Mouse (Mus musculus) kidney, postnatal 14 days (tissue): ENCODE measurements at regions not wholly inside any gene's neighbourhood (a gene's known extent, or its start where the extent isn't known, plus 50 kb on each side); places are given as distances from the start of the nearest gene placed in this dataset.
"Not testable (repeated sequence)": the region's sequence is repeated elsewhere in the genome, so short reads cannot be mapped to it uniquely, and the experiment has no call there.

Source experiments
- DNase-seq: peaks from one replicate; pipeline ENCODE4 v3.0.0; 2022; ENCODE audit warnings: mixed read lengths

DNA sequence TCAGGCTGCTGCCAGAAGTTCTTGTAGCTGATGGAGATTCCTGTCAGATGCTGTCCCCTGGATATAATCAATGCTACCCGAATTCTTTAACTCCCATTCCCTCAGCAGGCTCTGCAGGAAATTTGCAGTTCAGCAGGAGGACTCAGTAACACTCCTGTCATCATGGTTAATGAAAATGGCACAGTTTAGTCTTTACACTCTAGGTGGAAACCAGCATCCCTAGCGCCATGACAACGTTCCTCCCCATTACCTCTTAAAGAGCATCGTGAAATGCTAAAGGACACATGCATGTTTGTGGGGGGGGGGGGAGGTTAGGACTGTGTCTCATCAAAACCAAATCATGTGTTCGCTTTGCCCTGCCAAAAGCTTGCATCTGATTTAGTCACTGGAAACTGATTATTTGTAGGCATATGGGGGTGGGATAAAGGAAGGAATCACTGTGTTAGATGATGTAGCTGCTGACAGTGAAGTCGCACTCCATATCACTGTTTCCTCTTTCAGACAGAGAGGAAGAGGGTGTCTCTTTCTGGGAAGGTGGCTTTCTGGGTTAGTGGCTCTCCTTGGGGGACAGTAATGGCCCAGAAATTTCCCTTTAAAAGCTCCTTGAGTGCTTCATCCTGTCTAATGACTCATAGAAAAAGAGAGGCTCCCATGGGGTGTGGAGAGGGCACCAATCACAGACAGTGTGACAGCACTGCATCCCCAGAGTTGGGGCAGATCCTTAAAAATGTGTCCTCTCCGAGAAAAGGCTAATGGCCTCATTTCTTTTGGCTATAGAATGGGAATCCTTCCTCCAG, 351.5 kb downstream of the Plekhb2 start:
- DNase-seq, result no peak

DNA sequence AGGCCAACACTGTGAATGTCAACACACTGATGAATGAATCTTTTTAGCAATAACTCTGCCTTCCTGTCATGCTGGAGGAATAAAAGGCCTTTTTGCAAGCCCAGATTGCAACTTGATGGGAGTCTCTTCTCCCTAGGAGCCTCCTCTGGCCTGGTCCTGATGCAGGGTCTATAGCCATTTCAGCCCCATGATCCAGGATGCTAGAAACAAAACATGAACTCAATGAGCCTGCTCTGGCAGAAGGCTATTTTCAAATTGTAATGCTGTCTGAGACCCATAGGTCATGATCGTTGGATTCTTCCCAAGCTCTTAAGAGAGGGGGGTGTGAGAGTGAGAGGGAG, 352.1 kb downstream of the Plekhb2 start:
- DNase-seq, result no peak

DNA sequence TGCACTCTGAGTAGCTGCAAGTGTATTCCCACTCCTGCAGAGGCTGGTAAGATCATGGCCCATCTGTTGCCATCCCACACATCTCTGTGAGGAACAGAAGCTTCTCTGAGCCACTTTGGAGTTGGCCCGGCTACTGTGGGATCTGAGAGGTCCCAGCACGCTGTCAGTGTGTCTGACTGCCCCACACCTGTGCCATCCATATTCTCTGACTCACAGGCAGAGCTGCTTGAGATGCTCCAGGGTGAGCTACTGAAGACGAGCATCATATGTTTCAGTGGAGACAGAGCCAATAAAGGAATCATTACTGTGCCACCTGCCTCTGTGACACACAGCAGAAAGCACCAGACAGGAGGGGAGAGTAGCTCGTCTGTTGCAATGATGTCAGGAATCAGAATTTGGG, 352.8 kb downstream of the Plekhb2 start:
- DNase-seq, result no peak

DNA sequence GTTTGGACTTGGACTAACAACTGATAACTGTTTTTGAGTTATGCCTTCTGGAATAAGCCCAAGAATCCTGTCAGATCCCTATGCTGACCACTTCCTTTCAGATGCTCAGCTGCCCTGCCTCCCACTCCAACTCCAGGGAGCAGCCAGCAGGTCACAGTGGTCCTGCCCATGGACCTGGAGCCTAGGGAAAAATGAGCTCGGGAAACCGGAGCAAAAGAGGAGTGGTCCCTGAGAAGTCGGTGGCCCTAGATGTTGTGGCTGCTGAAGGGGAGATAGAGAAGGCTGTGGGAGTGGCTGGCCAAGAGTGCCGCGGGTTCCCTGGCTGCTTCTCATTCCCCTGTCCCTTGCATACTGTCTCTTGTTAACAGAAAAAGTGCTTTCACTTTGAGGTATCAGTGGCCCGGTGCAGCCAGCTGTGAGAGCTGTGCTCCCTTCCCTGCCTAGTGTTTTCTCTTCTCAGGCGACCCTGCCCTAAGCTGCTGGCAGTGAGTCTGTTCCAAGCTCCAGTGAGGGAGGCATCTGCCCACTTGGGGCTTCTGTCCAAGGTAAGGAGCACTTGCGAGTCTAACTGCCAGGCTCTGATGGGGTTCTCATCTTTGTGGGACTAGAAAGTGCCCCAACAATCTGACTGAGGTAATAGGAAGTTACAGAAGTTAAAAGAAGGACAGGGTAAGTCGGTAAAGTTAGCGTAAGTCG, 357.2 kb downstream of the Plekhb2 start:
- peak; percentile 8 for DNase-seq

DNA sequence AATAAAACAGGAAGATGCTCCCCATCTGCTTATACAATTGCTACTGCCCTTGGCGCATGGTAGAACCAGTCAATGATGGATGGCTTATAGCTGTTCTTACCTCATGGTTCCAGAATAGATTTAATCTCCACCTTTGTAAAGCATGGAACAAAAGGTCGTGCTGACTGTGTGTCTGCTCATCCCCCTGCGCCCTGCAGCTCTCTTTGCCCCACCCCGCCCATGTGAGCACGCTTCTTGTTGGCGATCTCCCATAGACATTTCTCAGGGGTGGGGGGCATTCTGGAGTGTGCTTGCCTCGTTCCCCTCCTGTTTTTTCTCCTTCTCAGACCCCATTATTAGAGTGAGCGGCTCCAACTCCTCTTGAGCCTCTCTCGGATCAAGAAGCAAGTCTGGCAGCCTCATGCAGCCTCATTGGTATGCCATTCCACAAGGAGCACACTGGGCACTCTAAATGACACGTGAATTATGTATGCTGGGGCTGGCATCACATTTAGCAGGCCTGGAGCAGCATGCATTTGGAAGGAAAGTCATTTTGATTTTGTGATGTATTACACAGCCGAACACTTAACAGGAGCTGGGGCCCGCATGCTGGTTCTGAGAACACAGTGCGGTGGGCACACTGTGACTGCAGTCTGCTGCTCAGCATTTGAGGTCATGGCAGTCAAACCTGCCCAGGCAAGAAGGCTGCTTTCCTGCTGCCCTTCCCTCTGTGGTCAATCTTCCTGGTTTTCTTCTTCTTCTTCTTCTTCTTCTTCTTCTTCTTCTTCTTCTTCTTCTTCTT, 362.5 kb downstream of the Plekhb2 start:
- DNase-seq, result no peak

DNA sequence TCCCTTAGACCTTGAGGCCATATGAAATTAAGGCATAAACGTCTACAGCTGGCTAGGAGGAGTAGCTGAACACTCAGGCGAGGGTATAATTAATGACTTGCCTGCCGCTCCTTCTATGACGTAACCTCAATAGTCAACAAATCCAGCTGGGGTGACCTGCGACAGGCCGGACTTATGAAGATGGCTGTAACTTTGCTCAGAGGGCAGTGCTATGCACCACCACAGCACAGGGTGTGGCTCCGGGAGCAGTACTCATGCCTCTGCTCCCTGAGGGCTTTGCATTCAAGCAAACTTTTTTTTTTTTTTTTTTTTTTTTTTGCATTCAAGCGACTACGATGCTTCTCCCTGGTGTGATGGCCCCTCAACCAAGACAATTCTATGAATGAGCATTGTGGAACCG, 364.1 kb downstream of the Plekhb2 start:
- no peak for DNase-seq

DNA sequence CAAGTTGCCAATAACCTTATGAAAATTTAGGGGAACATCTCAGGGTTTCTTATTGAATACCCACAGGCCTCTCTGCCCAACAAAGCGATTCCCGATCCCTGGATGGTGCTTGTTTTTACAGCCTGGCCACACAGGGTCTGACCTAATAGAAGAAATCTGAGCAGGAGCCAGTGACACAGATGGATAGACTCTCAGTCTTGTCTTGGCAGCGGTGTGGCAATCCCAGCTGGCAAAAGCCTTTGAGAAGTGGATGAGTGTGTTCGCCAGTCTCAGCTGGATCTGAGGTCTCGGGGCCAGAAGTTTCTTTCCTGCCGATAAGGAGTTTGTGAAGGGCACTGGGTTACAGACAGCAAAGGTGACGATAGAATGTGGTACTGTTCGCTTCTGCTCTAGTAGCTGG, 366.6 kb downstream of the Plekhb2 start:
- no peak for DNase-seq

DNA sequence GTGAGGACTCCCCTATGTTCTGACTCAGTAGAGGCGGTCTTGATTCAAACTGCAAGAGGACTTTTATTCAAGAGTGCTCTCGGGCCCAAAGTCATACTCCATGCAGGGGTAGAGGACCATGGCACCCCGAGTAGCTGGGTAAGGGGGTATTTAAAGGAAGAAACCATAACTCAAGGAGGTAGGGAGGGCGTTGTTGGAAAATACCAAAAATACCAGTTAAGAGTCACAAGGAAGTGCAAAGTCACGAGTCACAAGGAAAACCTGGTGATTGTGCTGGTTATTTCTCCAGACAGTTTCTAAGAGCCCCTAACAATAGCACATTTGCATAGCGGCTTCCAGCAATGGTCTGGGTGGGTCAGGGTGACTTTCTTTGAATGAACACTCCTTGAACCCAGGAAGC, 370.4 kb downstream of the Plekhb2 start:
- DNase-seq, result not testable (repeated sequence)

DNA sequence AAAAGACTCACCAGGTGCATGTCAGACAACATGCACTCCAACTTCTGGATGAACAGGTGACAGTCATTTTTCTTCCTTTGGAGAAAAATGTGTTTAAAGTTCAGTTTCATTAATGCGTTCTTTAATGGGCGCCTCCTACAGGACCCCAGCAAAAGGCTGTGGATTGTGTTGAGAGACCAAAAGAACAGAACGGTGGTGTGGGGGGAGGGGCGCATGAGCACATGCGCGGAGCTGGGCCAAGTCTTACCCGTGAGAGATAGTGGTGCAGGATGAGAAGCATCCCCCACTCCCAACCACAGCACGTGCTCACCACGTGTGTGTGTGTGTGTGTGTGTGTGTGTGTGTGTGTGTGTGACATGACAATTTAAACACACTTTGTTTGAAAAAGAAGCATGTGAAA, 371.0 kb downstream of the Plekhb2 start:
- no peak for DNase-seq

DNA sequence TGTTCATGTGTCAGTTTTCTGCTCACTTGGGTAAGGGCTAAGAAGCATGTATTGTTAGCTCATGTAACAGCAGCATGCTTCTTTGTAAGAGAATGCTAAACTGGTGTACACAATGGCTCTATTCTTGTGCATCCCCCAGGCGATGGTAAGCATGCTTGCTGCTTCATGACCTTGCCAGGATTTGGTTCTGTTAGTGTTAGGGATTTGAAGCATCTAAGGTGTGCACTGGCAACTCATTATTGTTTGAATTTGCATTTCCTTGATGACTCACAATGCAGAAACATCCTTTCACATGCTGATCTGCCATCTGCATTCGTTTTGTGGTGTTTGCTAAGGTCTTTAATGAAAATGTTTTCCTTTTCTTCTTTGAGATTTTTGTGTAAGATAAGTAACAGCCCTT, 382.8 kb downstream of the Plekhb2 start:
- DNase-seq, result no peak

DNA sequence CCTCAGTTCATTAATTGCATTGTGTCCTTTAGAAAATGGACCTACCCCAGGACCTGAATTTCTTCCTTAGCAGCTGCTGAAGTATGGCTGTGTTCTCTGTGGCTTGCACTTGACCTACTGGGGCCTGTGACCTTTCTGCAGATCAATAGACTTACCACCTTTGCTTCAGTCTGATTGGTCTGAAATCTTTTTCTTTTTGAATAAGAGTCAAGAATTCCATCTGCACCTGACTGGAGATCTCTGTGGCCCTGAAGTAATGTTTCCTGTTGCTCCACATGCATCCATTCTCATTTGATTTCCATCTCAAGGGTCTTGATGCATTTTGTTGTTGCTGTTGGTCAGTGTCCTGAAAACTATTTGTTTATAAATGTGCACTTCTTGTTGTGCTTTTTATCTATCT, 388.4 kb downstream of the Plekhb2 start:
- DNase-seq, result no peak

DNA sequence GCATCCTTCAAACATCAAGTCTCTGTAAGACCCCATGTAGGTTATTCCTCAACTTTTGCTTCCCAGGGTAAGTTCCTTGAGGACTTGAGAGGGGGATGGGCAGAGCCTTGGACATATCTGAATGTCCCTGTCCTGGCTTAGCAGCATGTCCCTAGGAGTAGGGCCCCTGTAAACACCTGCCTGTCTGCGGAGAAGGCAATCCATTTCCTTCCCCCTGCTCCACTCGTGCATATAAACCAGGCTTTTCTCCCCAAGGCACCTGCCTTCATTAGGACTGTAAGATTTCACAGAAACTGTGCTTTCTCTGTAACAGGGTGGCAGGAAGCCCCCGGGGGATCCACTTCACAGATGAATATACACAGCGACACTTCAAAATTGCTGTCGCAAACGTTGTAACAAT, 393.1 kb downstream of the Plekhb2 start:
- no peak for DNase-seq

DNA sequence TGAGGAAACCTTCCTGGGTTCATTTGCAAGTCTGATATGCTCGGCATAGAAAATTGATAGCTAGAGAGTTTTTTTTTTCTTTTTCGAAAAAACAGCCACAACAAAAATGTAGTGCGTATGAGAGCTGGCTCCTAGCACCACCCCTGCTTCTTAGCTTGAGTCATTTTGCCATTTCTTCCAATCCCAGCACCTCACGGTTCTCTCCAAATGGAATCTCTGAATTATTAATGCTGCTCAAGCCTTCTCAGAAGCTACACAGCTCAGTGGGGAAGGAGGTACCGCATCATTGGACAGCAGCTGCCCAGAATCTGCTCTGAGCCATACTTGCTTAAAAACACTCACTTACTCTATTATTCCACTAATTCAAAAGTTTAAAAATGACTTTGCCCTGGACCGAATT, 393.6 kb downstream of the Plekhb2 start:
- DNase-seq, result no peak

DNA sequence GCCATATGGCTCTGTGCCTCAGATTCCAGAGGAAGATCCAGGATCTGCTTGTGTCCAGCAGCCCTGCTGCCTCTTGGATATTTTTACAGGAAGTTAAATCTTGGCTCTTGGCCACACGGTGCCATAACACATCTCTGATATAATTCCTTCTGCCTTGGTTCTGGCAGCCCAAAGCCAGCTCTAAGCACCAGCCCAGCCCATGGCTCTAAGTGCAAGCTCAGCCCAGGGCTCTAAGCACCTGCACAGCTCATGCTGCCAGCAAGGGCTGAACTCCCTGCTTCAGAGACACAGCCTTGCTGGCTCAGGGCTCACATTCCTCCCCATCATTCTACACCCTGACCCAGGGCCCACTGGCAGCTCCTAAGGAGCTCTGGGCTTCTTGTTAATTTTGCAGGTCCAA, 415.3 kb downstream of the Plekhb2 start:
- no peak for DNase-seq

DNA sequence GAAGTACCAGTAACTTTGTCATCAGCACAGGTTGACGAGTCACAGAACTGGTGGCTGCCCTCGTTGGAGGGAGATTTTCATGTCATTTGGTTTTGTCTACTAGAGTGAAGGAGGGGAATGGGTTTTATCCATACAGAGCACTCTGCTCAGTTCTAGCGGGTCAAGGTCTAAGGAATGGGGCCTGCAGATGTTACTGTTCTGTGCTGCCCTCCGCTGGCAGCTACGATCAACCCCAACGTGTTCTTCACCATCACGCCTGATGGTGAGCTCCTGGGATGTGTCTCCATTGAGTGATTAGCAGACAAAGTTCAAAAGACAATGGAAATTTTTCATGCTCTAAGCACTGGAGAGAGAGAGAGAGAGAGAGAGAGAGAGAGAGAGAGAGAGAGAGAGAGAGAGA, 416.9 kb downstream of the Plekhb2 start:
- DNase-seq, result peak; percentile 17

DNA sequence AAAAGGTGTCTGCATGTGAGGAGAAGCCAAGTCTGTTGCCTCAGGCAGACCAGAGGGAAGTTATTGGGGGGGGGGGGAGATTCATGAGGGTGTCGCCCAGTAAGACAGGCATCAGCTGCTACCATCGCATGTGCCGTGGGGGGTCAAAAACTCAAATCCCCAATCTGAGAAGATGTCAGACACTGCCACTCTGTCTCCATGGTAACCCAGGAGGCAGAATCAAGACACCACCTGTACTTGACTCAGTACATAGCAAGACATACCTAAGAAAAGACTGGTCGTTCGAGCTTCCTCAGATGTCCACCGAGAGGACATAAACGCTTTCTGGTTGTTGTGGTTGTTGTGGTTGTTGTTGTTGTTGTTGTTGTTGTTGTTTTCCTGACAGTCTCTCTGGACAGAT, 418.1 kb downstream of the Plekhb2 start:
- no peak for DNase-seq

DNA sequence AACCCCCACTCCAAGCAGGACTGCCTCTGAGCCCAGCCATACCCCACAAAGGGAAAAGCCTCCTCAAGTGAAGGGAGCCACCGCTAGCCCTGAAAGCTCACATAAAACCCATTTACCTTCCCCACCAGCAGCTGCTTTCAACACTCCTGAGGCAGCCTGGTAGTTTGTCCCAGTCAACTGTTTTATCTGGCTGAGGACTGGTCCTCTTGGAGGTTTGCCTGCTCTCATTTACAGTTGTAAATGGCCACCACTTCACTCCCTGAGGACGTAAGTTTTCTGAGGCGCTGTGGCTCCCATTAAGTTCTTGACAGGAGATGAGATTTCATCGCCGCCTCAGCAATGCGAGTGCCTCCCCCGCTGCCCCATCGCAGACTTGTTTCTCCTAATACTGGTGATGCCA, 425.2 kb downstream of the Plekhb2 start:
- DNase-seq, result no peak
